In the genomic region with DNA sequence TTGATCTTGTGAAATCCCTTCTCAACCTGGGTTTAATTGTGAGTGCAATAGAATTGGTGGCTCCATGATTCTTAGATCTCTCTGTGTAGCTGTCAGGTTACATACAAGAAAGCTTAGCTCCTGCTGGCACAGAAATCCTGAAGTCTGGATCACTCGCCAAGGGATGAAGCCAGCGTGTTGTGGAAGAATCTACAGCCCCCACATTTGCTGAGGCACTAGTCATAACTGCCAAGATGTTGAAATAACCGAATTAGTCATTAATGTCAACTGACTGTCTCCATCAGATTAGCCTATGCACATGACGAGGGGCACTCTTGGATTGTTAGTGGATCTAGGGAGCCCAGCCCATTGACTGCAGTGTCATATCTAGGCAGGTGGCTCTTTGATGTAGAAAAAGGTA, we compare ENCODE assay signal across 12 mouse cellular contexts.
A peak's percentile ranks its signal among the peaks of the same experiment; 100 is the strongest.
DNase-seq lines count a peak whose midpoint lies in the region; ATAC-seq lines count a peak whose summit lies in the region.
"Had no signal": no experiment of that assay in that cellular context is flagged by ENCODE, and none has a peak within 500 bp of the region (broad histone marks: within the 10 kb centered on the region; RNA-seq: fewer than 3 reads in every experiment).

No protein-coding gene starts in this region.

- no peaks in the 10 kb centered on the region for H3K27me3 ChIP-seq in forebrain, embryonic 14.5 days (replicated peaks; ENCODE audit: control insufficient read depth, insufficient read depth, low read length)
- no peaks in the 10 kb centered on the region for H3K27me3 ChIP-seq in forebrain, embryonic 10.5 days (ENCODE audit: poor library complexity, severe bottlenecking)
- H3K27me3 ChIP-seq: liver, embryonic 15.5 days had no signal

- no peak overlapping the region for H3K4me3 ChIP-seq in forebrain, embryonic 14.5 days (ENCODE audit: low read depth, low read length)
- H3K4me3 ChIP-seq in forebrain, embryonic 10.5 days, result no peak overlapping the region
- H3K4me3 ChIP-seq: liver, embryonic 15.5 days had no signal

- no peaks in the 10 kb centered on the region for H3K9me3 ChIP-seq in forebrain, embryonic 14.5 days (replicated peaks; ENCODE audit: control insufficient read depth, low read length)
- H3K9me3 ChIP-seq in forebrain, embryonic 10.5 days, result no peaks in the 10 kb centered on the region
- H3K9me3 ChIP-seq: liver, embryonic 15.5 days had no signal

- H3K36me3 ChIP-seq in forebrain, embryonic 14.5 days (ENCODE audit: control insufficient read depth, insufficient read depth, low read length), result no peaks in the 10 kb centered on the region
- no peaks in the 10 kb centered on the region for H3K36me3 ChIP-seq in forebrain, embryonic 10.5 days (replicated peaks)
- H3K36me3 ChIP-seq: liver, embryonic 15.5 days had no signal

- peaks cover 10% of the 10 kb centered on the region for H3K4me1 ChIP-seq in forebrain, embryonic 14.5 days (ENCODE audit: control insufficient read depth, insufficient read depth, low read length)
- peaks cover 17% of the 10 kb centered on the region for H3K4me1 ChIP-seq in forebrain, embryonic 10.5 days
- H3K4me1 ChIP-seq: liver, embryonic 15.5 days had no signal

- H3K4me2 ChIP-seq in forebrain, embryonic 14.5 days (ENCODE audit: low read length), result no peak overlapping the region
- H3K4me2 ChIP-seq: liver, embryonic 15.5 days had no signal

- DNase-seq in forebrain, embryonic 14.5 days (ENCODE audit: low spot score), result peak; percentile 65
- no peak for DNase-seq in forebrain, embryonic 10.5 days (ENCODE audit: extremely low spot score, low spot score)
- DNase-seq in lung, adult 18-20 months, result peak; percentile 4 to 7
- no peak for DNase-seq in lung, postnatal 25 days (ENCODE audit: low spot score)
- peak; percentile 89 for DNase-seq in NIH3T3 (ENCODE audit: low read depth)
- peak; percentile 18 for DNase-seq in layer of hippocampus, adult 9-10 months (ENCODE audit: low spot score)
- no peak for DNase-seq in cerebellum, adult 9-11 months
- DNase-seq: adrenal gland, postnatal 10 days; kidney, postnatal 36 days; thymus, adult 18-20 months had no signal

- WGBS in forebrain, embryonic 14.5 days, result 30% methylated on average over 4 of the region's 4 CpGs
- 72% methylated on average over 4 of the region's 4 CpGs for WGBS in forebrain, embryonic 10.5 days

- peak; percentile 66 for ATAC-seq in forebrain, embryonic 14.5 days
- ATAC-seq in megakaryocyte-erythroid progenitor cell, adult 5-6 weeks (replicated peaks; ENCODE audit: low FRiP score, low TSS enrichment, poor library complexity, severe bottlenecking), result no peak

- no peak overlapping the region; the same call in 1 of the 2 replicates for H3K27ac ChIP-seq in forebrain, embryonic 14.5 days (ENCODE audit: low read depth, low read length)
- no peak overlapping the region for H3K27ac ChIP-seq in forebrain, embryonic 10.5 days
- H3K27ac ChIP-seq: liver, embryonic 15.5 days had no signal

- H3K9ac ChIP-seq in forebrain, embryonic 14.5 days (ENCODE audit: low read length), result no peak overlapping the region
- H3K9ac ChIP-seq: liver, embryonic 15.5 days had no signal

Comparison
In these comparisons a context has a peak if more than half of its experiments do, and no peak if none do; other contexts are left out.
1. DNase-seq: peak in forebrain, embryonic 14.5 days (single experiment), lung, adult 18-20 months (2 of 2), NIH3T3 (single experiment) and layer of hippocampus, adult 9-10 months (single experiment); none in forebrain, embryonic 10.5 days (single experiment), lung, postnatal 25 days (single experiment) and cerebellum, adult 9-11 months (single experiment).